Mouse (Mus musculus) bone marrow macrophage, adult 2 months (primary cell): ENCODE results near the gene Oit3. TPM values are rescaled to one million over a fixed set of nuclear protein-coding genes. Genes with fewer than 3 reads are reported as not detected.

Source experiments
- H3K27ac ChIP-seq: 2 replicates; pipeline ENCODE4 v1.5.1; 2012; ENCODE audit warnings: low read depth, low read length; ENCODE audit not compliant: insufficient read depth
- H3K4me1 ChIP-seq: 2 replicates; pipeline ENCODE4 v1.6.1; 2012; ENCODE audit warnings: low read length; ENCODE audit not compliant: control insufficient read depth, insufficient read depth
- H3K4me3 ChIP-seq: 2 replicates; pipeline ENCODE4 v1.5.1; 2012; ENCODE audit warnings: mild to moderate bottlenecking, low read length, moderate library complexity; ENCODE audit not compliant: insufficient read depth
- CTCF ChIP-seq: IDR thresholded peaks from 2 replicates; pipeline ENCODE4 v1.5.1; 2012; ENCODE audit warnings: low read depth, mild to moderate bottlenecking, low read length, moderate library complexity
- POLR2A ChIP-seq: IDR thresholded peaks from 2 replicates; pipeline ENCODE4 v1.6.1; 2012; ENCODE audit warnings: mild to moderate bottlenecking, low read depth, low read length, borderline replicate concordance
- polyA plus RNA-seq: library from polyadenylated mRNA; stranded (reverse); fragments of >200 nt; gene quantifications from 2 replicates; pipeline ENCODE4 v1.2.4, GENCODE M21; 2012; ENCODE audit not compliant: missing spikeins, insufficient read depth, insufficient read length

The Oit3 gene
- polyA plus RNA-seq, 1 experiment = 3.3 TPM

- Histone ChIP-seq H3K4me1 (no peaks in the 10 kb centered on the region; the same call in 1 of the 2 replicates), H3K27ac (no peak overlapping the region)
- TF ChIP-seq CTCF (no peak), POLR2A (no peak)
Measured at GRCm38 (mm10) chr10:59438651-59439050, 2.9 kb downstream of the Oit3 start.

GRCm38 (mm10) chr10:59435746-59436145 lies 5.8 kb downstream of the Oit3 start:
- Histone ChIP-seq H3K4me3 (no peak overlapping the region), H3K27ac (no peak overlapping the region), H3K4me1 (peaks cover 25% of the 10 kb centered on the region)
- TF ChIP-seq CTCF = no peak
- TF ChIP-seq POLR2A = no peak

More at GRCm38 (mm10) chr10:59438651-59439050, 2.9 kb downstream of the Oit3 start:
- no peak overlapping the region for H3K4me3 ChIP-seq

- no peak for TF ChIP-seq POLR2A
- no peak for TF ChIP-seq CTCF
- Histone ChIP-seq H3K27ac (peak overlapping the region; percentile 79), H3K4me1 (peaks cover 36% of the 10 kb centered on the region), H3K4me3 (peak overlapping the region; percentile 42)
Measured at GRCm38 (mm10) chr10:59430701-59431218, 10.8 kb downstream of the Oit3 start.

- no peak for TF ChIP-seq CTCF
- TF ChIP-seq POLR2A = no peak
- Histone ChIP-seq H3K4me1 (peaks cover 36% of the 10 kb centered on the region), H3K4me3 (no peak overlapping the region), H3K27ac (no peak overlapping the region)
Measured at GRCm38 (mm10) chr10:59429448-59430135, 12.0 kb downstream of the Oit3 start.

GRCm38 (mm10) chr10:59426371-59426770 lies 15.2 kb downstream of the Oit3 start:
- Histone ChIP-seq H3K4me1 (peaks cover 18% of the 10 kb centered on the region), H3K27ac (no peak overlapping the region), H3K4me3 (no peak overlapping the region)
- TF ChIP-seq CTCF (no peak), POLR2A (no peak)

GRCm38 (mm10) chr10:59425369-59425768 lies 16.2 kb downstream of the Oit3 start:
- H3K4me3 ChIP-seq = no peak overlapping the region
- H3K4me1 ChIP-seq = peaks cover 13% of the 10 kb centered on the region
- TF ChIP-seq CTCF (no peak), POLR2A (no peak)
- H3K27ac ChIP-seq = no peak overlapping the region

GRCm38 (mm10) chr10:59424453-59424852 lies 17.1 kb downstream of the Oit3 start:
- H3K4me3 ChIP-seq = no peak overlapping the region
- H3K4me1 ChIP-seq = peaks cover 5% of the 10 kb centered on the region; the same call in 1 of the 2 replicates
- no peak for TF ChIP-seq POLR2A
- TF ChIP-seq CTCF = no peak
- H3K27ac ChIP-seq = no peak overlapping the region

GRCm38 (mm10) chr10:59419516-59419915 lies 22.1 kb downstream of the Oit3 start:
- no peak overlapping the region for H3K27ac ChIP-seq
- TF ChIP-seq CTCF (no peak), POLR2A (no peak)
- no peak overlapping the region for H3K4me3 ChIP-seq
- H3K4me1 ChIP-seq = 0 out of 2 replicates have a peak, but pooled peaks cover 4% of the 10 kb centered on the region

- Histone ChIP-seq H3K27ac (no peak overlapping the region), H3K4me3 (no peak overlapping the region), H3K4me1 (no peaks in the 10 kb centered on the region)
- TF ChIP-seq CTCF = no peak
- no peak for TF ChIP-seq POLR2A
Measured at GRCm38 (mm10) chr10:59416623-59417022, 25.0 kb downstream of the Oit3 start.

- Histone ChIP-seq H3K4me3 (no peak overlapping the region), H3K27ac (no peak overlapping the region), H3K4me1 (no peaks in the 10 kb centered on the region)
- TF ChIP-seq CTCF = no peak
- no peak for TF ChIP-seq POLR2A
Measured at GRCm38 (mm10) chr10:59413711-59414110, 27.9 kb downstream of the Oit3 start.

GRCm38 (mm10) chr10:59410264-59410663 lies 31.3 kb downstream of the Oit3 start:
- Histone ChIP-seq H3K4me1 (no peaks in the 10 kb centered on the region), H3K4me3 (no peak overlapping the region)
- TF ChIP-seq POLR2A = no peak
- no peak for TF ChIP-seq CTCF

More at GRCm38 (mm10) chr10:59410264-59410663, 31.3 kb downstream of the Oit3 start:
- H3K27ac ChIP-seq = no peak overlapping the region
